Mouse (Mus musculus) left cerebral cortex, adult 11 months (tissue): Measurements from ENCODE around the gene Vmn1r112.
"Not testable (repeated sequence)": the region's sequence is repeated elsewhere in the genome, so short reads cannot be mapped to it uniquely, and the experiment has no call there.

Experiments
- DNase-seq: peaks from one replicate; pipeline ENCODE4 v3.0.0; 2022; ENCODE audit warnings: low spot score

Gene Vmn1r112

GRCm38 (mm10) chr7:20770885-20771284 lies at the start of gene Vmn1r112:
Gene Vmn1r112, plus strand, starts transcription at chr7:20771185.
- not testable (repeated sequence) for DNase-seq

DNA sequence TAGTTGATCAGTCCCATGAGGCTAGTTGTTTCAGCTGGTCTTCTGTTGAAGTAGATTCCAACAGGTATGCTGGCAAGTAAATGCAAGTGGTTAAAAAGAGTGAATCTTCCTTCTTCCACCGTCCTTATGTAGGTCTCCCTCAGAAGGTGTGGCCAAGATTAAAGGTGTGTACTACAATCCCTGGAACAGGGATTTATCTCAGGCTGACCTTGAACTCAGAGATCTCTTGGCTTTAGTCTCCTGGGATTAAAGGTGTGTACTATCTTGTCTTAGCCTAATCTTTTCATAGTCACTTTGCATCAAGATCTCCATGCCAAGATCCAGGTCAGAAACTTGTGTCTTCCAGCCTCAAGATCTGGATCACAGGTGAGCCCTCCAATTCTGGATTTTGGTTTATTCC lies 40.5 kb upstream of the Vmn1r112 start, which contains the start of gene Gm10668:
Gm10668 (minus strand) TSS at position 101 of the 400 bp plus-strand sequence.
- not testable (repeated sequence) for DNase-seq

GRCm38 (mm10) chr7:20786985-20787384 lies 16.0 kb downstream of the Vmn1r112 start, which contains the start of gene Vmn1r113:
Gene Vmn1r113, plus strand, starts transcription at chr7:20787285.
- not testable (repeated sequence) for DNase-seq

- not testable (repeated sequence) for DNase-seq
Measured at GRCm38 (mm10) chr7:20812086-20812485, 41.1 kb downstream of the Vmn1r112 start, which contains the start of gene Vmn1r114. Gene Vmn1r114, minus strand, starts transcription at chr7:20812186.
